Mouse (Mus musculus): ENCODE measurements at regions not wholly inside any gene's neighbourhood (a gene's known extent, or its start where the extent isn't known, plus 50 kb on each side); places are given as distances from the start of the nearest gene placed in this dataset.

DNA sequence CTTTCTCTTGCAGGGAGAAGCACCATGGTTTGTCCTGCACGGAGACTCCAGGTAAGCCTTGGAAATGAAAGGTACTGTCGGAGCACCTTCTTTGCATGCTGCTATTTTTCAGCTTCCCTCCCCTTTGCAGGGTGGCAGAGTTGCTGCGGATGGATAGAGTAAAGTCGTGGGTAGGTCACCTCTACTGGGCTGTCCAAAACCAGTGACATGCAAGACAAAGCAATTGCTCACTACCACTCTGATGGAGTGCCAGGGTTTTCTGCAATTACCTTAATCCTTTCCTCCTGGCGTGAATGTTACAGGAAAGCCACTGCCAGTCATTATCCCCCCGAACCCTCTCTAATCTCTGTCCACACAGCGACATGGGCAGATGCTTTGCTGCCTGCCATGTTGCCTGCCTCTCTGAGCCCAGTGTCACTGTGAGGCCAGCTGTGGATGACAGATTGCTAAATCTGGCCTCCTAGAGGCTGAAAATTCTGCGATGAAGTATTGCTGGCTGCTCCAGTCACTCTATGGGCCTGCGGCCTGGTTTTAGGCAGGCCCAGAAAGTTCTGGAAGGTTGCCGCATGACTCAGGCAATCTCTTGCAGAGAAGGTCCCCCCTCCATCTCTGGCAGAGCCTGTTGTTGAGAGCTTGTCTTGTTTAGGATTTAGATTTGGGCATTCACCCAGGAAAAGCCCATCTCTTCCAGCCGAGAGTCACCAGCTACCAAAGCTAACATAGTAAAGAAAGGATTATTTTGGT, 54.1 kb upstream of the Sod3 start:
- DNase-seq = no peak
- H3K27ac ChIP-seq (ENCODE audit: insufficient read depth, low read depth, low read length) = no peak overlapping the region
- no peaks in the 10 kb centered on the region for H3K4me1 ChIP-seq (ENCODE audit: control insufficient read depth, insufficient read depth, low read length)
- 86% methylated on average over 11 of the region's 11 CpGs for WGBS
- no peaks in the 10 kb centered on the region for H3K27me3 ChIP-seq (replicated peaks; ENCODE audit: control insufficient read depth, insufficient read depth, low read length)
- no peak overlapping the region for H3K4me3 ChIP-seq (ENCODE audit: insufficient read depth, low read depth, low read length)
- TF ChIP-seq CTCF (conservative IDR thresholded peaks at IDR 0.05; ENCODE audit: insufficient read depth, insufficient read length, low read depth, low read length) = no peak
- no peak for TF ChIP-seq POLR2A (IDR thresholded peaks at IDR 0.05; ENCODE audit: low read depth, low read length)
- no peaks in the 10 kb centered on the region for H3K36me3 ChIP-seq (ENCODE audit: control insufficient read depth, insufficient read depth, low read length)

DNA sequence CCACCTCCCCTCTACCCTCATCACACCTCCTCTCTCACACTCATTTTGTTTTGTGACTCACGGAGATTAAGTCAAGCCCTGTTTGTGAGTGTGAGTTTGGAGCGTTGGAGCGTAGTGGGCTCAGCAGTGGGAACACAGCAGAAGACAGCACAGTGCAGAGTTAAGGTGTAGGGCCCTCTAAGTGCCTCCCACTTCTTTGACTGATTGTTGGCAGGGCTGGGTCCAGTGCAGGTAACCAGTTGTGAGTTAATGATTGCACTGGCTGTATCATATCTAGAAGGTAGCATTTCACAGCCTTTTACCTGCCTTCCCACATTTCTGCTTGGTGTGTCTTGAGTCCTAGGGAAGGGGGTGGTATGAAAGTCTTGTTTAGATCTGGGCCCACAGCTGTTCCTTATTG, 67.3 kb upstream of the Sod3 start:
- no peak overlapping the region for H3K27ac ChIP-seq (ENCODE audit: insufficient read depth, low read depth, low read length)
- TF ChIP-seq CTCF (conservative IDR thresholded peaks at IDR 0.05; ENCODE audit: insufficient read depth, insufficient read length, low read depth, low read length) = no peak
- no peak for TF ChIP-seq POLR2A (IDR thresholded peaks at IDR 0.05; ENCODE audit: low read depth, low read length)
- H3K27me3 ChIP-seq (replicated peaks; ENCODE audit: control insufficient read depth, insufficient read depth, low read length) = no peaks in the 10 kb centered on the region
- H3K36me3 ChIP-seq (ENCODE audit: control insufficient read depth, insufficient read depth, low read length) = no peaks in the 10 kb centered on the region
- no peak overlapping the region for H3K4me3 ChIP-seq (ENCODE audit: insufficient read depth, low read depth, low read length)
- no peaks in the 10 kb centered on the region for H3K4me1 ChIP-seq (ENCODE audit: control insufficient read depth, insufficient read depth, low read length)
- no peak for DNase-seq
- 69% methylated on average over 3 of the region's 3 CpGs for WGBS

DNA sequence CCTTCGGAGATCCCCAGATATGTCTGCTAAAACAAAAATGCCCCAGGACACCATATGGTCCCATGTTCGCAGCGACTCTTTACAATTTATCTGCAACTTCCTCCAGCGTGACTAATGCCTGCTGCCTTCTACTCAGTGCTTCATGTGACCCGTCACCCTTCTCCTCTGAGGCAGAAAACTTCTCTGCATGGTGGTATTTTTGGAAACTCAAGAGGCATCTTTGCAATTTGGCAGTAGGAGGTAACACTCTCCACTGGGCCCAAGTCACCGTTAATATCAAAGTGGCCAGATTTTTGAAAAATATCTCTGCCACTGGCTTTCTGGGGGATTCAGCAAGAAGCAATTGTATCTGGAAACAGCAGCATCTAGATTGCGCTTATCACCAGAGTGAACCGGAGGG, 69.1 kb upstream of the Sod3 start:
- Histone ChIP-seq H3K4me1 (ENCODE audit: control insufficient read depth, insufficient read depth, low read length) (no peaks in the 10 kb centered on the region), H3K27ac (ENCODE audit: insufficient read depth, low read depth, low read length) (no peak overlapping the region), H3K4me3 (ENCODE audit: insufficient read depth, low read depth, low read length) (no peak overlapping the region), H3K36me3 (ENCODE audit: control insufficient read depth, insufficient read depth, low read length) (no peaks in the 10 kb centered on the region), H3K27me3 (replicated peaks; ENCODE audit: control insufficient read depth, insufficient read depth, low read length) (no peaks in the 10 kb centered on the region)
- TF ChIP-seq CTCF (conservative IDR thresholded peaks at IDR 0.05; ENCODE audit: insufficient read depth, insufficient read length, low read depth, low read length) (no peak), POLR2A (IDR thresholded peaks at IDR 0.05; ENCODE audit: low read depth, low read length) (no peak)
- 61% methylated on average over 8 of the region's 8 CpGs for WGBS
- DNase-seq = no peak

DNA sequence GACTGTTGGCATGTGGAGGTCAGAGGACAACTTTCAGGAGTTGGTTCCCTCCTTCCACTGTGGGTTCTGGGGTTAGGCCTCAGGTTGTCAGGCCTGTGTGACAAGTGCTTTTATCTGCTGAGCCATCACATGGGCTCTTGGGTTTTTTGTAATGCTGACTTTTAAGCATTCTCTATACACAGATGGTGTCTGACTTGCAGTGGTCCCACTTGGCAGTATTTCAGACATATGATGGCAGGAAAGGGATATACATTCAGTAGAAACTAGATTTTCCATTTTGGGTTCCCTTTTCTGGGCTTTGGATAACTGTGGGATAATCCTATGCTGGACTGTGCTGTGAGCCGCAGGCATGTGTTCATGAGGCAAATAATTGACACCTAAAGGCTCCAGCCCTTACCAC, 75.3 kb upstream of the Sod3 start:
- Histone ChIP-seq H3K36me3 (ENCODE audit: control insufficient read depth, insufficient read depth, low read length) (no peaks in the 10 kb centered on the region), H3K4me3 (ENCODE audit: insufficient read depth, low read depth, low read length) (no peak overlapping the region), H3K4me1 (ENCODE audit: control insufficient read depth, insufficient read depth, low read length) (no peaks in the 10 kb centered on the region), H3K27ac (ENCODE audit: insufficient read depth, low read depth, low read length) (no peak overlapping the region), H3K27me3 (replicated peaks; ENCODE audit: control insufficient read depth, insufficient read depth, low read length) (no peaks in the 10 kb centered on the region)
- DNase-seq = no peak
- WGBS = 75% methylated on average over 1 of the region's 1 CpGs
- TF ChIP-seq CTCF (conservative IDR thresholded peaks at IDR 0.05; ENCODE audit: insufficient read depth, insufficient read length, low read depth, low read length) (no peak), POLR2A (IDR thresholded peaks at IDR 0.05; ENCODE audit: low read depth, low read length) (no peak)

DNA sequence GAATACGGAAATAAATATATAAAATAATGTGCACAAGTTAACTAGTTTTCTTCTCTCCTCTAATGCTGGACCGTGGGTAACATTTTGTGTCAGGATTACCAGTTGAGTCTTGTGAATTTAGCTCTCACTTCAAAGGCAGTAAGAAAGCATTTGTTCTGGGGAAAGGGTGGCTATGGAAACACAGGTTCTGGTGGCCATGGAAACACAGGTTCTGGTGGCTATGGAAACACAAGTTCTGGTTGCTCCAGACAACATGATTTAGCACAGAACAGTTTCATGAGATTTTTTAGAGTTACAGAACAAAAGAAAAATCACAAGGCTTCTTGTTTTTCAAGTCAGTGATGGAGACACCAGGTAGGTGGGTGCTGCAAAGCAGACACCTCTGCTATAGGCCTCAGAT, 82.7 kb upstream of the Sod3 start:
- Histone ChIP-seq H3K4me1 (ENCODE audit: control insufficient read depth, insufficient read depth, low read length) (no peaks in the 10 kb centered on the region), H3K27ac (ENCODE audit: insufficient read depth, low read depth, low read length) (no peak overlapping the region), H3K36me3 (ENCODE audit: control insufficient read depth, insufficient read depth, low read length) (no peaks in the 10 kb centered on the region), H3K4me3 (ENCODE audit: insufficient read depth, low read depth, low read length) (no peak overlapping the region), H3K27me3 (replicated peaks; ENCODE audit: control insufficient read depth, insufficient read depth, low read length) (no peaks in the 10 kb centered on the region)
- no peak for DNase-seq
- TF ChIP-seq POLR2A (IDR thresholded peaks at IDR 0.05; ENCODE audit: low read depth, low read length) = no peak
- TF ChIP-seq CTCF (conservative IDR thresholded peaks at IDR 0.05; ENCODE audit: insufficient read depth, insufficient read length, low read depth, low read length) = no peak
- 92% methylated on average over 2 of the region's 2 CpGs for WGBS

DNA sequence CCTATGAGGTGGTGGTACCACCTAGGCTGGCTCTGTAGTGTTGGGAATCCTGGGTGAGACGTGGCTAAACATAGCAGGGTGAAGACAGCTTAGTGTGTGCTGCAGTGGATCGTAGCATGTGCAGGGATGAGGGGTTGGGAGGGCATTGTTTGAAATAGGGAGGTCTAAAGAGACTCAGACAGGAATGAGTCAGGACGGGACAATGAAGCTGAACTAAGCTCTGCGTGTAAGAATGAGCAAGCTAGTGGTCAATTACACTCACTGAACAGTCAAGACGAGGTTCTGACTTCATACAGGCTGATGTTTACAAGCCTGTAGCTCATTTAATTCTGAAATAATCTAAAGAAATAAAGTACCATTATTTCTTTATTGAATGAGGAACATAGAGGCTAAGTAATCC, 85.5 kb upstream of the Sod3 start:
- WGBS = 87% methylated on average over 5 of the region's 5 CpGs
- TF ChIP-seq CTCF (conservative IDR thresholded peaks at IDR 0.05; ENCODE audit: insufficient read depth, insufficient read length, low read depth, low read length) (no peak), POLR2A (IDR thresholded peaks at IDR 0.05; ENCODE audit: low read depth, low read length) (no peak)
- Histone ChIP-seq H3K27me3 (replicated peaks; ENCODE audit: control insufficient read depth, insufficient read depth, low read length) (no peaks in the 10 kb centered on the region), H3K4me3 (ENCODE audit: insufficient read depth, low read depth, low read length) (no peak overlapping the region), H3K27ac (ENCODE audit: insufficient read depth, low read depth, low read length) (no peak overlapping the region), H3K4me1 (ENCODE audit: control insufficient read depth, insufficient read depth, low read length) (no peaks in the 10 kb centered on the region), H3K36me3 (ENCODE audit: control insufficient read depth, insufficient read depth, low read length) (no peaks in the 10 kb centered on the region)
- DNase-seq = no peak

DNA sequence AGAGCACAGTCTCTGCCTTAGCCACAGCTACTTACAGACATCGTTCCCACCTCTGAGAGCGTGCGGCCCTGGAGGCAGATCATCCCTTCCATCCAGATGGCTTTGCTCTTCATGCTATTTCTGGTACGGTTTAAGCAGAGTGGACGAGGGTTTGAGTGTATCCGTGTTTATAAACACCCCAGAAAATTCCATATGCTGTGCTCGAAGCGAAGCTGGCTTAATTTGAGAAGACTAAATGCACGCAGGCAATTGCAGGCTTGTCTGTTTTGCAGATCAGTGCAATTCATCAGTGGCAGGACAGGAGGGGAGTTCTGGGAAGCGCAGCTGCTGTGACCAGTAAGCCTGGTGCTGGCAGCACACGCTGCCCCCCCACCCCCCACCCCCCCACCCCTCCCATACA, 72.9 kb upstream of the Dhx15 start:
- no peaks in the 10 kb centered on the region for H3K36me3 ChIP-seq (ENCODE audit: control insufficient read depth, insufficient read depth, low read length)
- H3K4me3 ChIP-seq (ENCODE audit: insufficient read depth, low read depth, low read length) = no peak overlapping the region
- no peaks in the 10 kb centered on the region for H3K4me1 ChIP-seq (ENCODE audit: control insufficient read depth, insufficient read depth, low read length)
- no peak for DNase-seq
- no peak overlapping the region for H3K27ac ChIP-seq (ENCODE audit: insufficient read depth, low read depth, low read length)
- H3K27me3 ChIP-seq (replicated peaks; ENCODE audit: control insufficient read depth, insufficient read depth, low read length) = no peaks in the 10 kb centered on the region
- WGBS = 88% methylated on average over 11 of the region's 11 CpGs
- TF ChIP-seq CTCF (conservative IDR thresholded peaks at IDR 0.05; ENCODE audit: insufficient read depth, insufficient read length, low read depth, low read length) = no peak
- no peak for TF ChIP-seq POLR2A (IDR thresholded peaks at IDR 0.05; ENCODE audit: low read depth, low read length)
